Mouse (Mus musculus): ENCODE results near the gene Spaca3. TPM values are rescaled to one million over a fixed set of nuclear protein-coding genes. Genes with fewer than 3 reads are reported as not detected.

The Spaca3 gene
- polyA plus RNA-seq, 1 experiment from 2014 or later, result not detected

DNA sequence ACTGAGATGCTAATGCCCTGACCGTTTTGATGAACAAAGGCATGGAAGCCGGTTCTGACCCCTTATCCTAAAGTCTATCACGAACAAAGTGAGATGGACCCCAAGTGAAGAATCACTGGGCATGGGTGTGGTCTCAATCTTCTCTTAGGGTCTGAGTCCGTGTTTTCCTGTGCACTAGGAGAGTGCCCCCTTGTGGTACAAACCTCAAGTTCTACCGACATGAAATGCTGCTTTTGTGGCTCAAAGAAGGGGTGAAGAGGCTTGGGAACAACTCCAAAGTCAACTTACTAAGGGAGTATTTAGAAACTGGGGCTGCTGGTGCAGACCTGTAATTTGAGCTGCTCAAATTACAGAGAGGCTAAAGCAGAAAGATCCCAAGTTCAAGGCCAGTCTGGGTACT lies 6.3 kb upstream of the Spaca3 start:
- WGBS, result 46% methylated on average over 5 of the region's 5 CpGs

DNA sequence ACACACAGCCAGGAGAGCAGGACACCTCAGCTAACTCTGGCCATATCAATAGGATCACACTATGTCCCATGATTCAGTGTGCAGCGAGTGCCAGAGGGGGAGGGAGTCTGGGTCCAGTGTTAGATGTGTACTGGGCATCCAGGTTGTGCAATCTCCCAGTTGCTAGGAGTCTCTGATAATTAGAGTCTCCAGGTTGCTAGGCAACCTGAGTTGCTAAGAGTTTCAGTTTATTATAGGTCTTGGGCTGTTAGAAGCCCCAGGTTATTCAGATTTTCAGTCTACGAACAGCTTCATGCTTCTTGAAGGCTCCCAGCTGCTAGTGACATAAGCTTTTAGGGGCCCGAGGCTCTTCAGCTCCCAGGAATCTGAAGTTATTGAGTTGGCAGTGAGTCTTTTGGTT lies 5.2 kb upstream of the Spaca3 start:
- no peaks in the 10 kb centered on the region for H3K4me1 ChIP-seq (ENCODE audit: control insufficient read depth, insufficient read depth, low read length)
- no peak overlapping the region for H3K27ac ChIP-seq (ENCODE audit: low read length)
- no peaks in the 10 kb centered on the region for H3K9me3 ChIP-seq (ENCODE audit: control insufficient read depth, low read depth, low read length)
- no peaks in the 10 kb centered on the region for H3K27me3 ChIP-seq (ENCODE audit: control insufficient read depth, insufficient read depth, low read length)
- H3K36me3 ChIP-seq (ENCODE audit: control insufficient read depth, insufficient read depth, low read length), result no peaks in the 10 kb centered on the region
- 24% methylated on average over 3 of the region's 3 CpGs for WGBS
- H3K9ac ChIP-seq (replicated peaks; ENCODE audit: low read depth, low read length), result no peak overlapping the region
- no peak overlapping the region for H3K4me2 ChIP-seq (replicated peaks; ENCODE audit: low read depth, low read length)
- no peak for ATAC-seq (ENCODE audit: insufficient number of reproducible peaks, insufficient read depth, low FRiP score, low read depth)
- no peak overlapping the region for H3K4me3 ChIP-seq (ENCODE audit: low read depth, low read length)

More for the DNA sequence above, 6.3 kb upstream of the Spaca3 start:
- H3K27me3 ChIP-seq (ENCODE audit: control insufficient read depth, insufficient read depth, low read length), result no peaks in the 10 kb centered on the region
- H3K4me1 ChIP-seq (ENCODE audit: control insufficient read depth, insufficient read depth, low read length), result no peaks in the 10 kb centered on the region
- no peak overlapping the region for H3K9ac ChIP-seq (replicated peaks; ENCODE audit: low read depth, low read length)
- no peak overlapping the region for H3K4me2 ChIP-seq (replicated peaks; ENCODE audit: low read depth, low read length)
- H3K36me3 ChIP-seq (ENCODE audit: control insufficient read depth, insufficient read depth, low read length), result no peaks in the 10 kb centered on the region
- no peak overlapping the region for H3K27ac ChIP-seq (ENCODE audit: low read length)
- no peak for ATAC-seq (ENCODE audit: insufficient number of reproducible peaks, insufficient read depth, low FRiP score, low read depth)
- no peaks in the 10 kb centered on the region for H3K9me3 ChIP-seq (ENCODE audit: control insufficient read depth, low read depth, low read length)
- no peak overlapping the region for H3K4me3 ChIP-seq (ENCODE audit: low read depth, low read length)

DNA sequence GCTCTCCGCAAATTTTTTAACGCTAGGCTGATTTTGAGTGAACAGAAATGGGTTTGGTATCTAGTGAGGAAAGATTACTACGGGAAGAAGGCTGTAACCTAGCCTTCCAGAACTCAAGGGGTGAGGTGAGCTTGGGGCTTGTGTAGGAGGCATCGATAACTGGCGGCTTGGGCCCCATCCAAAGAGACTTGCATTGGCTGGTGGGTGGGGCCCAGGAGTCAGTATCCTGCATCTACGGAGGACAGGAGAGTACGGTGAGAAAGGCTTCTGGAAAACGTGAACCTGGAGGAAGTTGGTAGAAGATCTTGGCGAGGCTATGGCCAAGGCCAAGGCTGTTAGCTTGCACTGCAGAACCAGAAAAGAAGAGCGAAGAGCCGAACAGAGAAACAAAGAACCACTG lies 3.7 kb upstream of the Spaca3 start:
- H3K9ac ChIP-seq (replicated peaks; ENCODE audit: low read depth, low read length), result no peak overlapping the region
- H3K9me3 ChIP-seq (ENCODE audit: control insufficient read depth, low read depth, low read length), result no peaks in the 10 kb centered on the region
- no peaks in the 10 kb centered on the region for H3K4me1 ChIP-seq (ENCODE audit: control insufficient read depth, insufficient read depth, low read length)
- no peaks in the 10 kb centered on the region for H3K27me3 ChIP-seq (ENCODE audit: control insufficient read depth, insufficient read depth, low read length)
- ATAC-seq (ENCODE audit: insufficient number of reproducible peaks, insufficient read depth, low FRiP score, low read depth), result no peak
- no peak overlapping the region for H3K27ac ChIP-seq (ENCODE audit: low read length)
- H3K4me2 ChIP-seq (replicated peaks; ENCODE audit: low read depth, low read length), result no peak overlapping the region
- no peaks in the 10 kb centered on the region for H3K36me3 ChIP-seq (ENCODE audit: control insufficient read depth, insufficient read depth, low read length)
- WGBS, result 84% methylated on average over 11 of the region's 11 CpGs
- no peak overlapping the region for H3K4me3 ChIP-seq (ENCODE audit: low read depth, low read length)

DNA sequence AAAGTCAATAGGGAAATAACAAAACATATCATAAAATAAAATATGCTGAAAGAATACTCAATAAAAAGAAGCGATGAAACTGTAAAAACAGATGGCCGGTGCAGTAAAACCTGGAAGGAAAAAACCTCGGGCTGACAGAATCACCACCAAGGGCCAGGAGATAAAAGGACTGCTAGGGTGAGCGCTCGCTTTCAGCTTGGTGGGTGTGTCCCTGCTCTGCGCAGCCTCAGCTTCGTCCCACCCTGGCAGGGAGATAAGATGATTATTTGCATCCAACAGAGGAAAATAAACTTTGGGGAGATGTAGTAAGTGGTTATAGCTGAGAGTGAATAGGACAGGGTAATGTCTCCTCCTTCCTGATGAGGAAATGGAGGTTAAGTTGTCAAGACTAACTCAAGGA lies 3.3 kb upstream of the Spaca3 start:
- Histone ChIP-seq H3K4me2 (replicated peaks; ENCODE audit: low read depth, low read length) (no peak overlapping the region), H3K9ac (replicated peaks; ENCODE audit: low read depth, low read length) (no peak overlapping the region), H3K4me1 (ENCODE audit: control insufficient read depth, insufficient read depth, low read length) (no peaks in the 10 kb centered on the region), H3K4me3 (ENCODE audit: low read depth, low read length) (no peak overlapping the region), H3K9me3 (ENCODE audit: control insufficient read depth, low read depth, low read length) (no peaks in the 10 kb centered on the region), H3K27ac (ENCODE audit: low read length) (no peak overlapping the region), H3K36me3 (ENCODE audit: control insufficient read depth, insufficient read depth, low read length) (no peaks in the 10 kb centered on the region), H3K27me3 (ENCODE audit: control insufficient read depth, insufficient read depth, low read length) (no peaks in the 10 kb centered on the region)
- ATAC-seq (ENCODE audit: insufficient number of reproducible peaks, insufficient read depth, low FRiP score, low read depth), result no peak
- 50% methylated on average over 7 of the region's 7 CpGs for WGBS

DNA sequence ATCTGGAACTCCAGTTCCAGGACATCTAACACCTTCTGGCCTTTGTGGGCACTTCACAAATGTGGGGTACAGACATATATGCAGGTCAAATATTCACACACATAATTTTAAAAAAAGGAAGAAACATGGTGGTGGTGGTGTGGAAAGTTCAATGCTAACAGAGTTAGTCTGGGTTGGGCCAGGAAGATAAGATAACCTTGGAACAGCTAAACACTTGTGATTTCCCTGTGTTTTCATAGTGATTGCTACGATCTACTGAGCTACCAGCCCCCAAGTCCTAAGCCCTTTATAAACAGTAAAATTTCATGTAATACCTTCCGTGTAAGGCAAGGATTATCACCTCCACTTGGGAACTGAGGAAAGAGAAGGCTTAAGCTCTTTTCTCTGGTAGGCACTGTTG lies 1.3 kb upstream of the Spaca3 start:
- no peaks in the 10 kb centered on the region for H3K9me3 ChIP-seq (ENCODE audit: control insufficient read depth, low read depth, low read length)
- H3K36me3 ChIP-seq (ENCODE audit: control insufficient read depth, insufficient read depth, low read length), result no peaks in the 10 kb centered on the region
- no peaks in the 10 kb centered on the region for H3K27me3 ChIP-seq (ENCODE audit: control insufficient read depth, insufficient read depth, low read length)
- no peaks in the 10 kb centered on the region for H3K4me1 ChIP-seq (ENCODE audit: control insufficient read depth, insufficient read depth, low read length)
- no peak overlapping the region for H3K4me2 ChIP-seq (replicated peaks; ENCODE audit: low read depth, low read length)
- no peak overlapping the region for H3K4me3 ChIP-seq (ENCODE audit: low read depth, low read length)
- peak; percentile 28; the same call in 1 of the 2 replicates for ATAC-seq (ENCODE audit: insufficient number of reproducible peaks, insufficient read depth, low FRiP score, low read depth)
- no peak overlapping the region for H3K9ac ChIP-seq (replicated peaks; ENCODE audit: low read depth, low read length)
- no peak overlapping the region for H3K27ac ChIP-seq (ENCODE audit: low read length)
- WGBS, result 43% methylated on average over 2 of the region's 2 CpGs

DNA sequence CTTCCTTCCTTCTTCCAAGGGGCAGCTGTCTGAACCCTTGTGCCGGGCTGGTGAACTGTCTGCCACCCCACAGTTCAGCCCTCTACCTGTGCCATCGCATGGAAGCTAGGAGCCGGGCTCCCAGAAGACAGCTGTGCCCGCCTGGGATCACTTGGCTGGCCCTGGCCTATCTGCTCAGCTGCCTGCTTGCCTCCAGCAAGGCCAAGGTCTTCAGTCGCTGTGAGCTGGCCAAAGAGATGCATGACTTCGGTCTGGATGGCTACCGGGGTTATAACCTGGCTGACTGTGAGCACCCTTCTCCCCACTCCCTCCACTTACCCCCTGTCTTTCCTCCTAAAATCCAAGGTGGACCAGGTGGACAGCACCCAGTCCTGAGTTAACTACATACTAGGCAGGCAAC lies 4.8 kb downstream of the Spaca3 start:
- H3K4me3 ChIP-seq (ENCODE audit: low read depth, low read length), result no peak overlapping the region
- H3K9me3 ChIP-seq (ENCODE audit: control insufficient read depth, low read depth, low read length), result no peaks in the 10 kb centered on the region
- H3K36me3 ChIP-seq (ENCODE audit: control insufficient read depth, insufficient read depth, low read length), result no peaks in the 10 kb centered on the region
- 91% methylated on average over 7 of the region's 7 CpGs for WGBS
- H3K27ac ChIP-seq (ENCODE audit: low read length), result no peak overlapping the region
- no peaks in the 10 kb centered on the region for H3K27me3 ChIP-seq (ENCODE audit: control insufficient read depth, insufficient read depth, low read length)
- no peak overlapping the region for H3K9ac ChIP-seq (replicated peaks; ENCODE audit: low read depth, low read length)
- ATAC-seq (ENCODE audit: insufficient number of reproducible peaks, insufficient read depth, low FRiP score, low read depth), result no peak
- no peak overlapping the region for H3K4me2 ChIP-seq (replicated peaks; ENCODE audit: low read depth, low read length)
- H3K4me1 ChIP-seq (ENCODE audit: control insufficient read depth, insufficient read depth, low read length), result no peaks in the 10 kb centered on the region

GRCm38 (mm10) chr11:80868039-80868438 lies 9.9 kb downstream of the Spaca3 start:
- WGBS, result 90% methylated on average over 1 of the region's 1 CpGs
- Histone ChIP-seq H3K27ac (ENCODE audit: low read length) (no peak overlapping the region), H3K4me1 (ENCODE audit: control insufficient read depth, insufficient read depth, low read length) (no peaks in the 10 kb centered on the region), H3K9me3 (ENCODE audit: control insufficient read depth, low read depth, low read length) (no peaks in the 10 kb centered on the region), H3K36me3 (ENCODE audit: control insufficient read depth, insufficient read depth, low read length) (no peaks in the 10 kb centered on the region), H3K27me3 (ENCODE audit: control insufficient read depth, insufficient read depth, low read length) (no peaks in the 10 kb centered on the region), H3K9ac (replicated peaks; ENCODE audit: low read depth, low read length) (no peak overlapping the region), H3K4me3 (ENCODE audit: low read depth, low read length) (no peak overlapping the region), H3K4me2 (replicated peaks; ENCODE audit: low read depth, low read length) (no peak overlapping the region)
- no peak for ATAC-seq (ENCODE audit: insufficient number of reproducible peaks, insufficient read depth, low FRiP score, low read depth)

DNA sequence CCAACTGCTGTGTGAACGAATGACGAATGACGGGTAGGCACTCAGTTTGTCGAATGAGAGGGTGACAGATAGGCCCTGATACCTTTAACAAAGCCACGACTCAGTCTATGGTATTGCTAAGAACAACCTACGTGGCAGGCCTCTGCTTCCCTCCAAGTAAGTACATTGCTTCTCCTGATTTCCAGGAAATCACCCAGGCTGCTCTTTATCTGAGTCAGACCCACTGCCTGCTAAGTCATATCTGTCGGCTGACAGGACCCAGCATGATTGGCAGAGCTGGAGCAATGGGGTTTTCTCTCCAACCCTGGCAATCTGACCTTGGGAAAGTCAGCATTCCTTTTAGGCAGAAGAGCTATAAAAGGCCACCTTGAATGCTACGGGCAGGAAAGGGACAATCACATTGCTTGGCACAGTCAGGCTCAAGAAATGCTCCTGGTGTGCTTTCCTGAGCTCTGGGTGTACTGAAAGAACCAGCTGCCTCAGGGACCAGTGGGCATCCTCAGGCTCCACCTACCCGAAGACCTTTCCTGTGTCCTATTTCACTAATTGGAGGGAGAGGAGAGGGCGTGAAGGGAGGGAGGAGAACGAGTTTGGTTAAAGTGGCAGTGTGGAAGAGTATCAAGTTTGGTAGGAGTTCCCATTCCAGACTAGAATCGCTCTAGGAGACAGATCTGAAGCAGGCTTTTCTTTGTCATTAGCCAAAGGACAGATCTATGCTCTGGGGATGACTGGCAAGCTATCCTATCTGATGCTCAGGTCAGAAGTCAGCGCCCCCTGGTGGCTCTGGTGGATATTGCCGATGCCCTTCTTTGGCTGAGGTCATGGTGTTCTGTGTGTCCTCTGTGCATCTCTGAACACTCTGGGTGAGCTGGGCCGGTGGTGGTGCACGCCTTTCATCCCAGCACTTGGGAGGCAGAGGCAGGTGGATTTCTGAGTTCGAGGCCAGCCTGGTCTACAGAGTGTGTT lies 14.6 kb downstream of the Spaca3 start:
- Histone ChIP-seq H3K36me3 (ENCODE audit: control insufficient read depth, insufficient read depth, low read length) (no peaks in the 10 kb centered on the region), H3K4me1 (ENCODE audit: control insufficient read depth, insufficient read depth, low read length) (no peaks in the 10 kb centered on the region), H3K27ac (ENCODE audit: low read length) (no peak overlapping the region), H3K4me3 (ENCODE audit: low read depth, low read length) (no peak overlapping the region), H3K9ac (replicated peaks; ENCODE audit: low read depth, low read length) (no peak overlapping the region), H3K27me3 (ENCODE audit: control insufficient read depth, insufficient read depth, low read length) (no peaks in the 10 kb centered on the region), H3K9me3 (ENCODE audit: control insufficient read depth, low read depth, low read length) (no peaks in the 10 kb centered on the region), H3K4me2 (replicated peaks; ENCODE audit: low read depth, low read length) (no peak overlapping the region)
- 0 out of 2 replicates have a peak, but pooled peaks have one; percentile 42 for ATAC-seq (ENCODE audit: insufficient number of reproducible peaks, insufficient read depth, low FRiP score, low read depth)
- WGBS, result 64% methylated on average over 17 of the region's 17 CpGs
